Mouse (Mus musculus): ENCODE data around the gene Rgl2. TPM values are rescaled to one million over a fixed set of nuclear protein-coding genes. Genes with fewer than 3 reads are reported as not detected.
"Not testable (repeated sequence)": the region's sequence is repeated elsewhere in the genome, so short reads cannot be mapped to it uniquely, and the experiment has no call there.

Rgl2 gene
- polyA plus RNA-seq, 1 experiment = 16.4 TPM

DNA sequence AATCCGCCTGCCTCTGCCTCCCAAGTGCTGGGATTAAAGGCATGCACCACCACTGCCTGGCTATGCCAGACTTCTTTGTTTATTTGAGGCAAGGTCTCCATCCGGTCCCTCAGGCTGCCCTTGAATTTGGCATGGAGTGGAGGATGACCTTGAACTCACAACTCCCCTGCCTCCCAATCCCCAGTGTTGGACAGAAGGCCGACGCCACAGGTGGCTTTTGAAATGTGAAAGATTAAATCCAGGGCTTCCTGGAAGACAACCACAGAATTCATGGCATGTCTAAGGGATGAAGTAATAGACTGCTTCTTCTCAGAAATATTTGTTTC lies 28.4 kb upstream of the Rgl2 start:
- Histone ChIP-seq H3K4me3 (ENCODE audit: insufficient read depth, low read depth, low read length) (no peak overlapping the region), H3K27ac (replicated peaks; ENCODE audit: low read depth, low read length) (peak overlapping the region; percentile 84), H3K4me1 (ENCODE audit: control insufficient read depth, insufficient read depth, insufficient read length, low read length) (peaks cover 2% of the 10 kb centered on the region; the same call in 1 of the 2 replicates)

DNA sequence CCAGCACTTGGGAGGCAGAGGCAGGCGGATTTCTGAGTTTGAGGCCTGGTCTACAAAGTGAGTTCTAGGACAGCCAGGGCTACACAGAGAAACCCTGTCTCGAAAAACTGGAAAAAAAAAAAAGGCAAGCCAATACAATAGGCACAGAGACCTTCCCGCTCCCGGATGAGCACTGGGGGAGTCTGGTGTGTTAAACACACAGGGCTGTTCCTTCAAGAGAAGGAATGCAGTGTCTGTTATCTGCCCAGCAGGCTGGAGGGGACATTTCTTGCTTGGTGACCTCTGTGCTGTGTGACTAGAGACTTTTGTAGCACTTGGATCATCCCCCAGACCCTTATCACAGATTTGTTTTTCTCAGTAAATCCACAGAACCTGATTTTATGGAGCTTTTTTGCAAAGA lies 27.7 kb upstream of the Rgl2 start:
- H3K4me3 ChIP-seq (ENCODE audit: insufficient read depth, low read depth, low read length) = no peak overlapping the region
- peaks cover 2% of the 10 kb centered on the region; the same call in 1 of the 2 replicates for H3K4me1 ChIP-seq (ENCODE audit: control insufficient read depth, insufficient read depth, insufficient read length, low read length)
- H3K27ac ChIP-seq (replicated peaks; ENCODE audit: low read depth, low read length) = peak overlapping the region; percentile 50

GRCm38 (mm10) chr17:33902079-33902478 lies 27.3 kb upstream of the Rgl2 start:
- Histone ChIP-seq H3K4me3 (ENCODE audit: insufficient read depth, low read depth, low read length) (no peak overlapping the region), H3K4me1 (ENCODE audit: control insufficient read depth, insufficient read depth, insufficient read length, low read length) (peaks cover 2% of the 10 kb centered on the region; the same call in 1 of the 2 replicates), H3K27ac (replicated peaks; ENCODE audit: low read depth, low read length) (peak overlapping the region; percentile 80)

- Histone ChIP-seq H3K4me3 (ENCODE audit: insufficient read depth, low read depth, low read length) (no peak overlapping the region), H3K4me1 (ENCODE audit: control insufficient read depth, insufficient read depth, insufficient read length, low read length) (peaks cover 2% of the 10 kb centered on the region; the same call in 1 of the 2 replicates), H3K27ac (replicated peaks; ENCODE audit: low read depth, low read length) (0 out of 2 replicates have a peak overlapping the region, but pooled peaks have one; percentile 53)
Observed at GRCm38 (mm10) chr17:33902491-33902890, 26.9 kb upstream of the Rgl2 start.

DNA sequence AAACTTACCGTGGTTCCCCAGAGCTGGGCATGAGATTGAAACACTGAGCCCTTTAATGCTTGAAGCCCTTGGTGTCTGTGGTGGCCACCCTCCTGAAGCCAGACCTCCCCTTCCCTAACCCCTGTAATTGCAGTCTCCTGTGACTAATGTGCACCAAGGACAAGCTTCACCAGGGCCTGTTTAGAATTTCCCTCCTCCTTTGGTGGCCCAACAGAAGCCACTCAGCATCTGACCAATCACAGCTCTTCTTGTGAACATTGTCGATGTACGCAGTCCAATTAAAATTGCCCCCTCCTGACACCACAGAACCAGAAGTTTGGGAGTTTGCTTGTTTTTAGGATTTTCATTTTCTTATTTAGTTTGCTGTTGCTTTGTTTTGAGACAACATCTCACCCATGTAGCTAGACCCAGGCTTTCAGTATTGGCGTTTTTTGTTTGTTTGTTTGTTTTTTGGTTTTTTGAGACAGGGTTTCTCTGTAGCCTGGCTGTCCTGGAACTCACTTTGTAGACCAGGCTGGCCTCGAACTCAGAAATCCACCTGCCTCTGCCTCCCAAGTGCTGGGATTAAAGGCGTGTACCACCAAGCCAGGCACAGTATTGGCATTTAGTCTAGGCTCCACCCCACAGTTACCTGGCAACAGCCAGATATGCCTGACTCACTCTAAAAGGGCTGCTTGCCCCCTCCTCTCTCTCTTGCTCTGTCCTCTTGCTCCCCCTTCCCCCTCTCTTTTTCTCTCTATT lies 25.3 kb upstream of the Rgl2 start:
- not testable (repeated sequence) for H3K27ac ChIP-seq (replicated peaks; ENCODE audit: low read depth, low read length); H3K4me3 ChIP-seq (ENCODE audit: insufficient read depth, low read depth, low read length); H3K4me1 ChIP-seq (ENCODE audit: control insufficient read depth, insufficient read depth, insufficient read length, low read length)

GRCm38 (mm10) chr17:33904835-33905234 lies 24.5 kb upstream of the Rgl2 start, which contains the start of gene Platr17:
TSS of gene Platr17 (plus strand) at chr17:33905135.
- not testable (repeated sequence) for H3K27ac ChIP-seq (replicated peaks; ENCODE audit: low read depth, low read length); H3K4me1 ChIP-seq (ENCODE audit: control insufficient read depth, insufficient read depth, insufficient read length, low read length); H3K4me3 ChIP-seq (ENCODE audit: insufficient read depth, low read depth, low read length)

- Histone ChIP-seq H3K27ac (replicated peaks; ENCODE audit: low read depth, low read length) (0 out of 2 replicates have a peak overlapping the region, but pooled peaks have one; percentile 4), H3K4me1 (ENCODE audit: control insufficient read depth, insufficient read depth, insufficient read length, low read length) (0 out of 2 replicates have a peak, but pooled peaks cover 3% of the 10 kb centered on the region), H3K4me3 (ENCODE audit: insufficient read depth, low read depth, low read length) (peak overlapping the region; percentile 73)
Observed at GRCm38 (mm10) chr17:33908331-33909076, 20.8 kb upstream of the Rgl2 start.

GRCm38 (mm10) chr17:33909077-33909868 lies 20.1 kb upstream of the Rgl2 start, which contains the start of gene Daxx:
TSS of gene Daxx (plus strand) at chr17:33909414.
- Histone ChIP-seq H3K4me3 (ENCODE audit: insufficient read depth, low read depth, low read length) (peak within 1 kb of the TSS; percentile 82), H3K4me1 (ENCODE audit: control insufficient read depth, insufficient read depth, insufficient read length, low read length) (0 out of 2 replicates have a peak, but pooled peaks cover 3% of the 10 kb centered on the region), H3K27ac (replicated peaks; ENCODE audit: low read depth, low read length) (peak within 1 kb of the TSS; percentile 93)

- Histone ChIP-seq H3K4me1 (ENCODE audit: control insufficient read depth, insufficient read depth, insufficient read length, low read length) (0 out of 2 replicates have a peak, but pooled peaks cover 3% of the 10 kb centered on the region), H3K4me3 (ENCODE audit: insufficient read depth, low read depth, low read length) (peak overlapping the region; percentile 82), H3K27ac (replicated peaks; ENCODE audit: low read depth, low read length) (peak overlapping the region; percentile 93)
Observed at GRCm38 (mm10) chr17:33909869-33910250, 19.5 kb upstream of the Rgl2 start.

DNA sequence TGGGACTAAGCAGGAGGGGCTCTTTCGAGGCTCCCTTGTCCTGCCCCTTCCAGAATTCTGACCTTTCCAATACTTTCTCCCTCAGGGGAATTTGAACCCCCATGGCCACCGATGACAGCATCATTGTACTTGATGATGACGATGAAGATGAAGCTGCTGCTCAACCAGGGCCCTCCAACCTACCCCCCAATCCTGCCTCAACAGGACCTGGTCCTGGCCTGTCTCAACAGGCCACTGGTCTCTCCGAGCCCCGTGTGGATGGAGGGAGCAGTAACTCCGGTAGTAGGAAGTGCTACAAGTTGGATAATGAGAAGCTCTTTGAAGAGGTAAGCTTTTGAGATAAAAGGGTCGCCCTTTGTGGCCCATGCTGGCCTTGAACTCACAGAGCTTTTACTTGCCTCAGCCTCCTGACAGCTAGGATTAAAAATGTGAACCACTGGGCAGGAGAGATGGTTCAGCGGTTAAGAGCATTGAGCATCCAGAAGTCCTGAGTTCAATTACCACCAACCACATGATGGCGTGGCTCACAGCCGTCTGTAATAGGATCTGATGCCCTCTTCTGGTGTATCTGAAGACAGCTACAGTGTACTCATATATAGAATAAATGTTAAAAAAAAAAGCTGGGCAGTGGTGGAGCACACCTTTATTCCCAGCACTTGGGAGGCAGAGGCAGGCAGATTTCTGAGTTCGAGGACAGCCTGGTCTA lies 18.8 kb upstream of the Rgl2 start:
- Histone ChIP-seq H3K27ac (replicated peaks; ENCODE audit: low read depth, low read length) (peak overlapping the region; percentile 93), H3K4me3 (ENCODE audit: insufficient read depth, low read depth, low read length) (peak overlapping the region; percentile 82), H3K4me1 (ENCODE audit: control insufficient read depth, insufficient read depth, insufficient read length, low read length) (0 out of 2 replicates have a peak, but pooled peaks cover 3% of the 10 kb centered on the region)

GRCm38 (mm10) chr17:33911052-33911812 lies 18.1 kb upstream of the Rgl2 start:
- H3K4me1 ChIP-seq (ENCODE audit: control insufficient read depth, insufficient read depth, insufficient read length, low read length) = 0 out of 2 replicates have a peak, but pooled peaks cover 3% of the 10 kb centered on the region
- no peak overlapping the region for H3K27ac ChIP-seq (replicated peaks; ENCODE audit: low read depth, low read length)
- no peak overlapping the region for H3K4me3 ChIP-seq (ENCODE audit: insufficient read depth, low read depth, low read length)

- Histone ChIP-seq H3K4me1 (ENCODE audit: control insufficient read depth, insufficient read depth, insufficient read length, low read length) (peaks cover 5% of the 10 kb centered on the region; the same call in 1 of the 2 replicates), H3K4me3 (ENCODE audit: insufficient read depth, low read depth, low read length) (no peak overlapping the region), H3K27ac (replicated peaks; ENCODE audit: low read depth, low read length) (no peak overlapping the region)
Observed at GRCm38 (mm10) chr17:33911813-33912414, 17.4 kb upstream of the Rgl2 start.

- H3K4me3 ChIP-seq (ENCODE audit: insufficient read depth, low read depth, low read length) = no peak overlapping the region
- peaks cover 10% of the 10 kb centered on the region; the same call in 1 of the 2 replicates for H3K4me1 ChIP-seq (ENCODE audit: control insufficient read depth, insufficient read depth, insufficient read length, low read length)
- H3K27ac ChIP-seq (replicated peaks; ENCODE audit: low read depth, low read length) = no peak overlapping the region
Observed at GRCm38 (mm10) chr17:33913264-33913663, 16.1 kb upstream of the Rgl2 start.

Measured in brown adipose tissue, adult 24 weeks (tissue).